Mouse (Mus musculus): ENCODE measurements around the gene Mtrf1l. TPM values are rescaled to one million over a fixed set of nuclear protein-coding genes. Genes with fewer than 3 reads are reported as not detected.

Gene Mtrf1l
- polyA plus RNA-seq, 1 experiment, result 2.4 TPM

- TF ChIP-seq GATA1 (IDR thresholded peaks at IDR 0.05; ENCODE audit: borderline replicate concordance, low read length) (no peak), FLI1 (IDR thresholded peaks at IDR 0.05; ENCODE audit: low read length) (no peak)
- no peak overlapping the region for H3K4me3 ChIP-seq (replicated peaks)
- H3K36me3 ChIP-seq (replicated peaks; ENCODE audit: low read length), result no peaks in the 10 kb centered on the region
- H3K27me3 ChIP-seq (replicated peaks), result no peaks in the 10 kb centered on the region
- H3K9me3 ChIP-seq, result no peaks in the 10 kb centered on the region
- H3K4me1 ChIP-seq, result no peaks in the 10 kb centered on the region
Observed at GRCm38 (mm10) chr10:5841369-5841768, 17.7 kb upstream of the Mtrf1l start.

GRCm38 (mm10) chr10:5826336-5827025 is 2.8 kb upstream of the Mtrf1l start:
- Histone ChIP-seq H3K27me3 (replicated peaks) (no peaks in the 10 kb centered on the region), H3K4me1 (peaks cover 25% of the 10 kb centered on the region), H3K9me3 (no peaks in the 10 kb centered on the region), H3K4me3 (replicated peaks) (no peak overlapping the region), H3K36me3 (replicated peaks; ENCODE audit: low read length) (peaks cover 11% of the 10 kb centered on the region)
- no peak for TF ChIP-seq FLI1 (IDR thresholded peaks at IDR 0.05; ENCODE audit: low read length)
- no peak for TF ChIP-seq GATA1 (IDR thresholded peaks at IDR 0.05; ENCODE audit: borderline replicate concordance, low read length)

- Histone ChIP-seq H3K9me3 (no peaks in the 10 kb centered on the region), H3K36me3 (replicated peaks; ENCODE audit: low read length) (peaks cover 19% of the 10 kb centered on the region), H3K4me3 (replicated peaks) (peak overlapping the region; percentile 99), H3K4me1 (peaks cover 36% of the 10 kb centered on the region), H3K27me3 (replicated peaks) (no peaks in the 10 kb centered on the region)
- no peak for TF ChIP-seq GATA1 (IDR thresholded peaks at IDR 0.05; ENCODE audit: borderline replicate concordance, low read length)
- TF ChIP-seq FLI1 (IDR thresholded peaks at IDR 0.05; ENCODE audit: low read length), result no peak
Observed at GRCm38 (mm10) chr10:5824779-5825178, 1.1 kb upstream of the Mtrf1l start.

- no peaks in the 10 kb centered on the region for H3K27me3 ChIP-seq (replicated peaks)
- no peaks in the 10 kb centered on the region for H3K9me3 ChIP-seq
- H3K4me3 ChIP-seq (replicated peaks), result peak overlapping the region; percentile 99
- TF ChIP-seq GATA1 (IDR thresholded peaks at IDR 0.05; ENCODE audit: borderline replicate concordance, low read length), result no peak
- no peak for TF ChIP-seq FLI1 (IDR thresholded peaks at IDR 0.05; ENCODE audit: low read length)
- peaks cover 33% of the 10 kb centered on the region for H3K36me3 ChIP-seq (replicated peaks; ENCODE audit: low read length)
- H3K4me1 ChIP-seq, result peaks cover 36% of the 10 kb centered on the region
Observed at GRCm38 (mm10) chr10:5823291-5823739, 395 bp downstream of the Mtrf1l start.

- TF ChIP-seq FLI1 (IDR thresholded peaks at IDR 0.05; ENCODE audit: low read length) (no peak), GATA1 (IDR thresholded peaks at IDR 0.05; ENCODE audit: borderline replicate concordance, low read length) (no peak)
- peaks cover 22% of the 10 kb centered on the region for H3K4me1 ChIP-seq
- H3K9me3 ChIP-seq, result no peaks in the 10 kb centered on the region
- H3K27me3 ChIP-seq (replicated peaks), result no peaks in the 10 kb centered on the region
- peaks cover 74% of the 10 kb centered on the region for H3K36me3 ChIP-seq (replicated peaks; ENCODE audit: low read length)
- H3K4me3 ChIP-seq (replicated peaks), result no peak overlapping the region
Observed at GRCm38 (mm10) chr10:5818772-5819171, 4.9 kb downstream of the Mtrf1l start.

- TF ChIP-seq FLI1 (IDR thresholded peaks at IDR 0.05; ENCODE audit: low read length) (no peak), GATA1 (IDR thresholded peaks at IDR 0.05; ENCODE audit: borderline replicate concordance, low read length) (no peak)
- Histone ChIP-seq H3K27me3 (replicated peaks) (no peaks in the 10 kb centered on the region), H3K9me3 (no peaks in the 10 kb centered on the region), H3K36me3 (replicated peaks; ENCODE audit: low read length) (peaks cover 92% of the 10 kb centered on the region), H3K4me3 (replicated peaks) (no peak overlapping the region), H3K4me1 (peaks cover 6% of the 10 kb centered on the region)
Observed at GRCm38 (mm10) chr10:5815968-5816367, 7.7 kb downstream of the Mtrf1l start.

GRCm38 (mm10) chr10:5813724-5814123 is 10.0 kb downstream of the Mtrf1l start:
- no peaks in the 10 kb centered on the region for H3K9me3 ChIP-seq
- no peak overlapping the region for H3K4me3 ChIP-seq (replicated peaks)
- no peaks in the 10 kb centered on the region for H3K27me3 ChIP-seq (replicated peaks)
- TF ChIP-seq FLI1 (IDR thresholded peaks at IDR 0.05; ENCODE audit: low read length) (no peak), GATA1 (IDR thresholded peaks at IDR 0.05; ENCODE audit: borderline replicate concordance, low read length) (no peak)
- no peaks in the 10 kb centered on the region; the same call in 1 of the 2 replicates for H3K4me1 ChIP-seq
- peaks cover 77% of the 10 kb centered on the region for H3K36me3 ChIP-seq (replicated peaks; ENCODE audit: low read length)

GRCm38 (mm10) chr10:5807683-5808082 is 16.0 kb downstream of the Mtrf1l start:
- peaks cover 24% of the 10 kb centered on the region for H3K36me3 ChIP-seq (replicated peaks; ENCODE audit: low read length)
- no peaks in the 10 kb centered on the region for H3K9me3 ChIP-seq
- H3K27me3 ChIP-seq (replicated peaks), result no peaks in the 10 kb centered on the region
- H3K4me3 ChIP-seq (replicated peaks), result no peak overlapping the region
- TF ChIP-seq GATA1 (IDR thresholded peaks at IDR 0.05; ENCODE audit: borderline replicate concordance, low read length) (no peak), FLI1 (IDR thresholded peaks at IDR 0.05; ENCODE audit: low read length) (no peak)
- H3K4me1 ChIP-seq, result peaks cover 37% of the 10 kb centered on the region

- Histone ChIP-seq H3K36me3 (replicated peaks; ENCODE audit: low read length) (peaks cover 23% of the 10 kb centered on the region), H3K27me3 (replicated peaks) (no peaks in the 10 kb centered on the region), H3K9me3 (no peaks in the 10 kb centered on the region), H3K4me3 (replicated peaks) (peak overlapping the region; percentile 97), H3K4me1 (peaks cover 44% of the 10 kb centered on the region)
- TF ChIP-seq GATA1 (IDR thresholded peaks at IDR 0.05; ENCODE audit: borderline replicate concordance, low read length) (no peak), FLI1 (IDR thresholded peaks at IDR 0.05; ENCODE audit: low read length) (no peak)
Observed at GRCm38 (mm10) chr10:5806996-5807395, 16.7 kb downstream of the Mtrf1l start.

GRCm38 (mm10) chr10:5806416-5806815 is 17.3 kb downstream of the Mtrf1l start:
- peaks cover 50% of the 10 kb centered on the region for H3K4me1 ChIP-seq
- peaks cover 23% of the 10 kb centered on the region for H3K36me3 ChIP-seq (replicated peaks; ENCODE audit: low read length)
- TF ChIP-seq FLI1 (IDR thresholded peaks at IDR 0.05; ENCODE audit: low read length) (no peak), GATA1 (IDR thresholded peaks at IDR 0.05; ENCODE audit: borderline replicate concordance, low read length) (no peak)
- peak overlapping the region; percentile 97 for H3K4me3 ChIP-seq (replicated peaks)
- H3K27me3 ChIP-seq (replicated peaks), result no peaks in the 10 kb centered on the region
- H3K9me3 ChIP-seq, result no peaks in the 10 kb centered on the region

All from megakaryocyte, embryonic 14.5 days (primary cell).